Mouse (Mus musculus): ENCODE measurements around the gene 1110059G10Rik. TPM values are rescaled to one million over a fixed set of nuclear protein-coding genes. Genes with fewer than 3 reads are reported as not detected.

Gene 1110059G10Rik
- total RNA-seq (2015) (67.0 and 70.8 TPM in 2 replicates), total RNA-seq (2017) (39.0 and 45.4 TPM in 2 replicates)

DNA sequence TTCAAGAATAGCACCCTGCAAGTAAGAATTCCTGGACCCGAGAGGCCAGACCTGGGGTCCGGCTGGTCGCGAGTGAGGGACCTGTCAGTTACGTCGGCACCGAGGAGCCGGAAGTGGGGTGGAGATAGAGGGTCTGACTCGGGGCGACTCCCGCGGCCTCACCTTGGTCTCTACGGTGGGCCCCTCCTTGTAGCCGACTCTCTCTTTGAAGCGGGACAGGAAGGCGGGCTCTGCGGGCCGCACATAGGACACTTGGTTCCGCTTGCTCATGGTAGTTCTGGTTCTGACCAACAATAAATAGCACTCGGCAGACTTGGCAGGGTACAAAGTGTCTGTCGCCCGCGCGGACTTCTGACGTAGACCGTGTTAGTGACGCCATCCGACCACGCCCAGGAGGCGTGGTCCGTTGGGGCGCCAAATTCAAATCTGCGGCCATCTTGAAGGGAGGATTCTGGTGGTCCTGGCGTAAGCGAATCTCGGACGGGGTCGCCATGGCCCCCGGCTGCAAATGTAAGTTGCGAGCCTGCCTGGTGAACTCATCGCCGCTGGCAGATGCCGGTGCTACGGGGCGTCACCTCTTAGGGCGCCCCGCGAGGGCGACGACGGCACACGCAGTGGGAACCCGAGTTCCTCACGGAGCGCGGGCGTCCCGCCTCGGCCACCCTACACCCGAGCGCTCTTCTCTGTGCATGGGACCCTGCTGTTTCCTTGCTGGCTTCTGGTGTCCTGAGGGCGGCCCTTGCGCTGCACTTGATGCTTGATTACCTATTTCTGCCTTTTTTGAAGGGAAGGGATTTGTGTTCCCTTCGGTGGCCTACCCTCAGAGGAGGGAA is at the start of gene 1110059G10Rik, which contains the start of gene Kif15:
Gene 1110059G10Rik (minus strand): TSS at position 358 of the 833 bp plus-strand sequence.
Gene Kif15 (plus strand): TSS at position 404 of the 833 bp plus-strand sequence.
- peak; percentile 92 for ATAC-seq (ENCODE audit: poor library complexity, severe bottlenecking)

GRCm38 (mm10) chr9:122999193-122999586 is 48.4 kb upstream of the 1110059G10Rik start:
- no peak for ATAC-seq (ENCODE audit: poor library complexity, severe bottlenecking)

- no peak for ATAC-seq (ENCODE audit: poor library complexity, severe bottlenecking)
Measured at GRCm38 (mm10) chr9:122998406-122999192, 47.8 kb upstream of the 1110059G10Rik start.

GRCm38 (mm10) chr9:122928915-122929314 is 21.9 kb downstream of the 1110059G10Rik start:
- ATAC-seq (ENCODE audit: poor library complexity, severe bottlenecking) = no peak

DNA sequence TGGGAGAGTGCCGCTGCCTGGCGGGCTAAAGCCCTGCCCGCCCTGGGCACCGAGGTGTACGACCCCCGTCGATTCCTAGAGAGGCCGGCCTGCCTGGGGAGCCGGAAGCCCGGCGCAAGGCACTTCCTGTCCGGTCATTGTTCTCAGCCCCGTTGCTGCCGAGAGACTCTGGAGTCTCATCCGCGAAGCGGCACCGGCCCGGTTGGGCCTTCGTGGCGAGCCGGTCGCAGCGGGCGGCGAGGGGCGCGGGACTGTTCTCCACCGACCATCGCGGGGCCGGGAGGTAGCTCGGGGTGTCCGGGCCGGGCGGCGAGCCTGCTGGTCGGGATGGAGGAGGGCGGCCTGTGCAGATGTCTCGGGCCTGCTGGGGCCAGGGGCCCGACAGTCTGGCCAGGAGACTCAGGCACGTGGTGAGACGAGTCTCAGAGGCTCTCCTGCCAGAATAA is 27.8 kb downstream of the 1110059G10Rik start, which contains the start of gene Zfp105:
Gene Zfp105 (plus strand): TSS at position 137 of the 446 bp plus-strand sequence.
- peak; percentile 74 for ATAC-seq (ENCODE audit: poor library complexity, severe bottlenecking)

- no peak for ATAC-seq (ENCODE audit: poor library complexity, severe bottlenecking)
Measured at GRCm38 (mm10) chr9:122922436-122922835, 28.4 kb downstream of the 1110059G10Rik start.

DNA sequence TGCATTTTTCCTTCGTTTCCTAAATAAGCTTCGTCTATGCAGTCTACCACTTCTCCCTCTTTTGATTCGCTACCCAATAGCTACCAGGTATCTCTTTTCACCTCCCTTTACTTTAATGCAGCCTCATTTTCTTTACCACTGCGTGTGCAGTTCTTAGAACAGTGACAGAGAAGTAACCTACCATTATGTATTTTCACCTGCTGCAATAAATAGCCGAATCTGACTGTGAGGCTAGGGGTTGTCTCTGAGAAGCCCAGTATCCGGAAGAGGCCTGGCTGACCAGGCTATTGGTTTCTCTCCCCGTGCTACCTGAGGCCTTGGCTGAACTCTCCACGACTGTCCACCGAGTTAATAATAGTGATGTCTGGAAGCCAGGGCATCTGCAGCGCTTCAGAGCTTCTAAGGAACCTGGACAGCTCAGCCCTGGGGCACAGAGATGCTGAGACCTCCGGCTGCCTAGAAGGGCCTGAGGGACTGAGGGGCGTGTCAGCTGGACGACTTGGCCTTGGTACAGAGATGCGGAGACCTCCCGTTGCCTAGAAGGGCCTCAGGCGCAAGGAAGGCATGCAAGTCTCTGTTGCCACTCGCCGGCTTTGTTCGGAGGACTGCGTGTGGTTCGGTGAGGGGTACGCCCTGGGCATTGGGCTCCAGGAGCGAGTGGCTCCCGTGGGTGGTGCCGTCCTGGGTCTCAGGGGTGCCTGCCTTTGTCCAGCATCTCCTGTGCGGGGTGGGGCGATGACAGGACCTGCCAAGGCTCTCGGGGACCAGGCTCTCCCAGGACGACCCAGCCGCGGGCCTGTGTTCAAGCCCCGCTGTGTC is 47.9 kb downstream of the 1110059G10Rik start:
- peak; percentile 40; the same call in 1 of the 2 replicates for ATAC-seq (ENCODE audit: poor library complexity, severe bottlenecking)

- peak; percentile 84 for ATAC-seq (ENCODE audit: poor library complexity, severe bottlenecking)
Measured at GRCm38 (mm10) chr9:122901047-122901446, 49.8 kb downstream of the 1110059G10Rik start.

Other genes starting within 250 kb of the 1110059G10Rik start
- gene Topaz1, start 203.7 kb downstream of the 1110059G10Rik start, total RNA-seq (2015) = not detected in 2 replicates
- not detected in 2 replicates for gene Topaz1, start 203.7 kb downstream of the 1110059G10Rik start, total RNA-seq (2017)
- 2.3 and 4.6 TPM in 2 replicates for gene Tcaim, start 145.5 kb downstream of the 1110059G10Rik start, total RNA-seq (2015)
- 4.3 and 6.5 TPM in 2 replicates for gene Tcaim, start 145.5 kb downstream of the 1110059G10Rik start, total RNA-seq (2017)
- not detected in 2 replicates for gene Gm35549, start 107.0 kb downstream of the 1110059G10Rik start, total RNA-seq (2015)
- not detected in 2 replicates for gene Gm35549, start 107.0 kb downstream of the 1110059G10Rik start, total RNA-seq (2017)
- gene Zfp445, start 85.0 kb downstream of the 1110059G10Rik start, total RNA-seq (2015) = 27.6 and 29.1 TPM in 2 replicates
- gene Zfp445, start 85.0 kb downstream of the 1110059G10Rik start, total RNA-seq (2017) = 50.0 and 59.3 TPM in 2 replicates
- 0.25 and 0.34 TPM in 2 replicates for gene Zkscan7, start 65.3 kb downstream of the 1110059G10Rik start, total RNA-seq (2015)
- 0.51 and 0.69 TPM in 2 replicates for gene Zkscan7, start 65.3 kb downstream of the 1110059G10Rik start, total RNA-seq (2017)
- gene Zfp105, start 27.9 kb downstream of the 1110059G10Rik start, total RNA-seq (2015) = 1.1 and 1.8 TPM in 2 replicates
- 0.16 and 1.5 TPM in 2 replicates for gene Zfp105, start 27.9 kb downstream of the 1110059G10Rik start, total RNA-seq (2017)
- 122 and 123 TPM in 2 replicates for gene Kif15, start within 50 bp of the 1110059G10Rik start, total RNA-seq (2015)
- gene Kif15, start within 50 bp of the 1110059G10Rik start, total RNA-seq (2017) = 396 and 423 TPM in 2 replicates
- gene Tmem42, start 70.3 kb upstream of the 1110059G10Rik start, total RNA-seq (2015) = 6.4 and 7.9 TPM in 2 replicates
- gene Tmem42, start 70.3 kb upstream of the 1110059G10Rik start, total RNA-seq (2017) = 2.1 and 2.2 TPM in 2 replicates
- gene Tgm4, start 83.7 kb upstream of the 1110059G10Rik start, total RNA-seq (2015) = not detected in 2 replicates
- 0.15 TPM in 1 of 2 replicates, not detected in the other for gene Tgm4, start 83.7 kb upstream of the 1110059G10Rik start, total RNA-seq (2017)
- 32.6 and 45.7 TPM in 2 replicates for gene Zdhhc3, start 162.2 kb upstream of the 1110059G10Rik start, total RNA-seq (2015)
- gene Zdhhc3, start 162.2 kb upstream of the 1110059G10Rik start, total RNA-seq (2017) = 33.0 and 39.0 TPM in 2 replicates
- gene Exosc7, start 162.2 kb upstream of the 1110059G10Rik start, total RNA-seq (2015) = 38.2 and 44.3 TPM in 2 replicates
- 39.0 and 40.2 TPM in 2 replicates for gene Exosc7, start 162.2 kb upstream of the 1110059G10Rik start, total RNA-seq (2017)
- not detected in 2 replicates for gene Clec3b, start 199.9 kb upstream of the 1110059G10Rik start, total RNA-seq (2015)
- not detected in 2 replicates for gene Clec3b, start 199.9 kb upstream of the 1110059G10Rik start, total RNA-seq (2017)

Data from megakaryocyte, adult 5-6 weeks (primary cell).